Mouse (Mus musculus): Measurements from ENCODE around the gene Fam189b.
"Not testable (repeated sequence)": the region's sequence is repeated elsewhere in the genome, so short reads cannot be mapped to it uniquely, and the experiment has no call there.

The Fam189b gene

DNA sequence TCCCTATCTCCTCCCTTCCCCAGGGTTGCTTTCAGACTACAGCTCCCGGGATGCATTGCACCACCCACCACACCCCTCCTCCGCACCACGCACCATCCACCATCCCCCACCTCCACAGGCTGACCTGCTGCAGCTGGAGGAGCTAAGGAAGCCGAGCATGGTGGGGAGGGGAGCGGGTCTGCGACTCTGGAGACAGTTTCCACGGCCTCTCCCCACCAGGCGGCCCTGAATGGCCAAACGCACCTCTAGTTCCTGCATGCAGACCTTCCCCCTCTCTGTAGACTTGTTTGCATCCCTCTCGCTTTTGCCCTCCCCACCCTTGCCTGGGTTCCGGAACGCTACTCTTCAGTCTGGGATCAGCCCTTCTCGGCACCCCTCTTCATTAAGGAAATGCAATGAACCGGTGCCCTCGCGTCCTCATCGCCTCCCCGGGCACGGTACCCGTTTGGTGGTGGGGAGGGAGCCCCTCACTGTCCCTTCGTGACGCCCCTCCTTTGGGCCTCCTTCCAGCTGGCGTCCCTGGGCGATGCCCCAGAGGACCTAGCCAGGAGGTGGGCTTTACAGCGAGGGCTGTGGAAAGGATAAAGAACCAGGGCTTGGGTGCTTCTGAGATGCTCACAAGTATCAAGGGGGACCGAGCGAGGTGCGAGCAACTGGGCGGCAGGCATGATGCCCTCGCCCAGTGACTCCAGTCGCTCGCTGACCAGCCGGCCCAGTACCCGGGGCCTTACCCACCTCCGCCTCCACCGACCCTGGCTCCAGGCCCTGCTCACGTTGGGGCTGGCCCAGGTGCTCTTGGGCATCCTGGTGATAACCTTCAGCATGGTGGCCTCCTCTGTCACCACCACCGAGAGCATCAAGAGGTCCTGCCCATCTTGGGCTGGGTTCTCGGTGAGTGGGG is at the start of gene Fam189b:
Gene Fam189b, plus strand, starts transcription at position 86 of the 901 bp plus-strand sequence.
- DNase-seq (ENCODE audit: low spot score), result peak; percentile 67

DNA sequence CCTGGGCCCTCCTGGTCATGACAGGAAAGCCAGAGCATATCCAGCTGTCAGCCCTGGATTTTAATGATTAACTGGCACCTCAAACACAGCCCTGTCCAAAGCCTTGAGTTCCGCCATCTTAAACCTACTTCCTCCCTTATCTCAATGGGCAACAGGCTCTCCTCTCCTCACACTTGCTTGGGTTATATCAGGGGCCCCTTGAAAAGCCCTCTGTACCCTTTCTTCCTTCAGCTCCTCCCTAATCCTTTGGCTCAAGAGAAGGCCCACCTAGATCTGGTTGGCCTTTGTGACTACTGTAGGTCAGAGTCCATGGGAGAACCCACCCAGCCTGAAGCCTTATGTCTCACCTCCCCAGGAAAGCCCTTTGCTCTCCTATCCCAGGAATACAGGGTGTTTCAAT is 49.2 kb upstream of the Fam189b start:
- DNase-seq (ENCODE audit: low spot score), result peak; percentile 59

DNA sequence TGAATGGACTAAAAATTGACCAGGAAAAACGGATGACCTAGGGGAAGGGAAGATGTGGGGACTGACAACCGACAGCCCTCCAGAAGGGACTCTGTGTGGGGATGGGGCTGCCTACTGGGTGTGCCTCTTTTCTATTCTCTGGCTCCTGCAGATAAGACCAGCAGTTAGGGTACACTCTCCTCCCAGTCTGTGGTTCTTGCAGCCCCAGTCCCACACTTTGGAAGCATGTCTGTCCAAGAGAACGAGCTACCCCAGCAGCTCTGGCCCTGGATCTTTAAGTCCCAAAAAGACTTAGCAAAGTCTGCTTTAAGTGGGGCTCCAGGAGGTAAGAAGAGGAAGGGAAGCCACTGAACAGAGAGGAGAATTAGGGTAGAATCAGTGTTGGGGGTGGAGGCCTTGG is 47.0 kb upstream of the Fam189b start, which contains the start of gene Pklr:
Gene Pklr, plus strand, starts transcription at position 185 of the 400 bp plus-strand sequence.
- DNase-seq (ENCODE audit: low spot score), result peak; percentile 74

DNA sequence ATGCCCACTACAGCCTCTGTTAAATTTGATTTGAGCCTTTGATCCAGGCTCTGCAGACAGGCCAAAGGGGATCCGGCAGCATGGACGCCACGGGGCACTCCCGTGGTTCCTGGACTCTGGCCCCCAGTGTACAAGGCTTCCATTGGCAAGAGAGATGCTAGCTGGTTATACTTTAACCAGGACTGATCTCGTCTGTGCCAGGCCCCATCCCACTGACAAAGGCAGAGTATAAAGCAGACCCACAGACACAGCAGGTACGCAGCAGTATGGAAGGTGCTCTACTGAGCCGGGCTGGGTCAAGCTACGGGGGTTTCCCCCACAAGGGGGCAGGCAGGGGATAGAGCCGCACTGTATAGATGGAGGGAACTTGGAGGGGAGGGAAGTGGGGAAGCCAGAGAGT is 46.6 kb upstream of the Fam189b start:
- DNase-seq (ENCODE audit: low spot score), result peak; percentile 57

DNA sequence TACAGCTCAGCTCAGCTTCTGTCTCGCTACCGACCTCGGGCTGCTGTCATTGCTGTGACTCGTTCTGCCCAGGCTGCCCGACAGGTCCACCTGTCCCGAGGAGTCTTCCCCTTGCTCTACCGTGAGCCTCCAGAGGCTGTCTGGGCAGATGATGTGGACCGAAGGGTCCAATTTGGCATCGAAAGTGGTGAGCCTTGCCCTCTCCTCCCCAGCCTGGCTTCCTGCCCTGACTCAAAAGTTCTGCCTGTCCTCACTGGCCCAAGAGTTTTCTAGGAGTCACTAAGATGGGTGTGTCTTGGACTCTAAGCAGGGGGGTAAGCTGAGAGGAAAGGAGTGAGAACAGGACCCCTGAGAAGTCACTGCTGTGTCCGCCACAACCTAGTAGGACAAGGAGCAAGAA is 38.1 kb upstream of the Fam189b start:
- no peak for DNase-seq (ENCODE audit: low spot score)

DNA sequence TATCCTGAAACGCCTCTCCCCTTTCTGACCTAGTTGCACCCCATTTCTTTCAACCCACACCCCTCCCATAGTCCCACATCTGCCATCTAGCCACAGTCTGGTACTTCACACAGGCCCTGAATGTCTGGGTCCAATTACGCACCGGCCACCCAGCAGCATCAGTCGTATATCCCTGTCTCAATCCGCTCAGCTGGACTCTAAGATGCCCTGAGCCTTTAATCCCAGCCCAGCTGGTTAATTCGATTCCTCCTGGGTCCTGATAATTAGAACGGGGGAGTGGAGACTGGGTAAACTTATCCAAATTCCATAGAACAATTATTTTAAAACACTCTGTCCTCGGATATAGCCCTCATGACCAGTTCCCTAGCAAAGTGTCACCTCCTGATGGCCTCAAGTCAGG is 37.4 kb upstream of the Fam189b start:
- DNase-seq (ENCODE audit: low spot score), result no peak

DNA sequence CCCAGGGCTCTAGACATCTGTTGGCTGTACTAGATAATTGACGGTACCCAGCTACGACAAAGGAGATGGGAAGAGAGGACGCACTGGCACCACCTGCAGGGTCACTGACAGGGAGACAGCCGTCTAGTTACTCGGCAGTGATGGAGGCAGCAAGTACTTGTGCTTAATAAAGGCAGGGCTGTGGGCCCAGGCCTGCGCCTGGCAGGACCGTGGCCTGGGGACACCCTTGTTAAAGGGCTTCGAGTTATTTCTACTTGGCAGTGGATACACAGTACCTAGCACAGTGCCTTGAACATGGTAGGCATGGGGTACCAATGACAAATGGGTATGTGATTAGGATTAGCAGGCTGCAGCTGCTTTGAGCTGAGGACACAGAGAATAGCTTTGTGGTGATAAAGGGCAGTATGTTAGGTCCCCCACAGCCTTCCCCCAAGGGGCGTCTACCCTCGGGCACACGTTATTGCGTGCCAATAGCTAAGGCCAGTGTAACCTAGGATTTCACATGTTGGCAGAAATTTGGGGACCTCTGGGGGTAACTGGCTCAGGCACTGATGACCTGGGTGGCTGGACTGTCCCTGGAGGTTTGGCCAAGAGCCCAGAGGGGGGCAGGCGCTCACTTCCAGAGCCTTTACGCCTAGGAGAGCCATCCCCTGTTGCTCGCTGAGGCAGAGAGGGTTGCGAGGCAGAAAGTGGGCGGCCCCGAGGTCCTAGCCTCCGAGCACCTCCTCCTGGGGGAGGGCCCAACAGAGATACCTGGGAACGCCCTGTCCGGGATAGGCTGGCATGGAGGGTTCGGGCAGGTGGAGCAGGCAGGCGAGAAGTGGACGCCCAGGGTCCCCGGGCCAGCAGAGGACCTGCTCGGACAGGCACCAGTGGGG is 35.6 kb upstream of the Fam189b start:
- DNase-seq (ENCODE audit: low spot score), result peak; percentile 73

DNA sequence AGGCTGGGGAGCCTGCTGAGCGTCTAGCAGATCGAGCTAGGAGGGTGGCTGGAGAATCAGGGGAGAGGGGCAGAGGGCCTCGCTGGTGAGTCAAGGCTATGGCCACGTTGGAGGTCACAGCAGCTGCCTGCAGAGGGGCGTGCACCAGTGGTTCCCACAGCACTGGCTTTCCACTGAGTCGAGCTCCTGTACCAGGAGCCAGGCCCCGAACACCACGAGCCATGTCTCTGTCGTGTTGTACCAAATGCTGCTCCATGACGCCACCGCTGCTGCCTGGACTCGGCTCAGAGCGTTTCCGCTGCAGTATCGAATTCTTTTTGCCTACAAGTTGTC is 35.0 kb upstream of the Fam189b start:
- DNase-seq (ENCODE audit: low spot score), result no peak

DNA sequence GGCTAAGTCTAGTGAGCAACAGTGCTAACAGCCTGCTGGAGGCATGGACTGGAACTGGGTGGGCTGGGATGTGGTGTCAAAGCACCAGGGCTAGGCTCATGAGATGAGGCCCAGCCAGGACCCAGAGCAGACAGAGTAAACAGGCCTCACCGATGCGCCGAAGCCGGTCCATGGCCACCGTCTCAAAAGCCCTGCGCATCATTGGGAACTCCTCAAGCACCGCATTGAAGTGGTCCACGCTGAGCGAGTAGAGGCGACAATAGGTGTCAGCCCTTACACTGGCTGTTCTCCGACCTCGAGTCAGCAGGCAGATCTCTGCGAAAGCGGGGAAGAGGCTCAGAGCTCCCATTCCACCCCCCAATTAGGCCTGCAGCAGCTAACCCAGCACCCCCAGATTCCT is 34.4 kb upstream of the Fam189b start:
- no peak for DNase-seq (ENCODE audit: low spot score)

DNA sequence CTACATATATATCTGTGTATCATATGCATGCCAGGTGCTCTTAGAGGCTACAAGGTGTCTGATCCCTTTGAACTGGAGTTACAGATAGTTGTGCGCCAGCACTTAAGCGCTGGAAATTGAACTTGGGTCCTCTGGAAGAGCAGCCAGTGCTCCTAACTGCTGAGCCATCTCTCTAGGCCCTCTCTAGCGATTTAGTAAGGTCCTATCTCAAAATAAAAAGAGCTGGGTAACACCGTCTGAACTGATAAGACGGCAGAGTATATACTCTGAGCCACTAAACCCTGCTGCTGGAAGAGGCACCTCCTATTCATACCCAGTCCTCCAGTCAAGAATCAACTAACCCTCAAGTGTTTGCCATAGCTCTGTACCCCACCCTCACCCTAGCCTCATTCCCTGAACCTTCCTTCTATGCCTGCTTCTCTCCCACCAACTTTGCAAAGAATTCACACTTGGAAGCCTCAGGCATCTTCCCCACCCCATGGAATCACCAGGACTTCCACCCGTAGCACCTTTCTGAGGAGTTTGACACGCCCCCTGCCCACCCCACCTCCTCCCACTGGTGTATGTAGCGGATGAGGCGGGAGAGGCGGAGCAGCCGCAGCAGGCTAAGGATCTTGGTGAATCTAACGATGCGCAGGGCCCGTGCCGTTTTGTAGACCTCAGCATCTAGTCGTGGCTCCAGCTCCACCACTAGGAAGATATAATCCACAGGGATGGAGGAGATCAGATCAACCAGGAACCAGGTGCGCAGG is 30.7 kb upstream of the Fam189b start:
- no peak for DNase-seq (ENCODE audit: low spot score)

DNA sequence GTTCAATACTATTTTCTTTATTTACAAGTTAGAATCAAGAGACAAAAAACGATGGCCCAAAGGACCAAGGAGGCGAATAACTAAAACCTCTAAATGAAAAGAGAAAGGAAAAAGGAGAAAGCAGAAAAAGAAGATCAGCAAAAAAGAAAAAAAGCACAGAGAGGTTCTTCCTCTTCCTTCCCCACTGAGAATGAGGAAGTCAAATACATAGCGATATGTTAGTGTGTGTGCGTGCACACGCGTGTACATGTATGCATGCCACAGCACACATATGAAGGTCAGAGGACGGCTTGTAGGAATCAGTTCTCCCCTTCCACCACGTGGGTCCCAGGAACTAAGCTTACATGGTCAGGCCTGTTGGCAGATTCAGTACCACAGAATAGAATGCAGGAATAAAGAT is 26.0 kb upstream of the Fam189b start:
- DNase-seq (ENCODE audit: low spot score), result no peak

DNA sequence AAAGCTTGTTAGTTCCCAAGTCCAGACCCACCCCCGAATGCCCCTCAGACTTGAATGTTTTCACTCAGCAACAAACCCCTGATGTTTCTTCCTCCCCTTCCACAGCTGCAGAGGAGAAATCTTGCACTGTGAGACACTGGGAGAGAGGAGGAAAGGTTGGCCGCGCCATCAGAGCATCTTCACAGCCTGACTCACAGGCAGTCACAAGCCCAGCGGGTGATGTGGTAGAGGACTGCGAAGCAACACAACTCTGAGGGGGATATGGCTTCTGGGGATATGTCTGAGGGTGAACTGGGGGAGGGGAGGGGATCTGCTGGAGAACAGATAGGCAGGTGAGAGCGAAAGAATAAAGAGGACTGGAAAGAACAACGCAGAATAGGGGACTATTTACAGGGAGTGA is 24.3 kb upstream of the Fam189b start:
- DNase-seq (ENCODE audit: low spot score), result no peak

DNA sequence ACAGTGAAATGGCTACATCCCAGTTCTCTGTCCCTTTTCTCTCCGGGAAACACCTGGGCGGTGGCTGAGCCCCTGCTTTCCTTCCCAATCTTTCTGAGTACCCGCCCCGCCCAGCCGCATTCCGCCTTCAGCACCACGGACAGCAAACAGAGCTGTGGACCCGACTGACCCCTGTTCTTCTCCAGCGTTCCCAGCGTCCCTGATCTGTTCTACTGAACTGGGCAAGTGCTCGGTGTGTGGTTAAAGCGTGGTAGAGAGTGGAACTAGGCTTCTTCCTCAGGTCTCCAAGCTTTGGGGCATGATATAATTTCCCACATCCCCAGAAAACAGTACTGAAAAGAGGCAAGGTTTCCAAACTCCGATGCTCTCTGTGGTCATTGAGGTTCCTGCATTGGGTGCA is 23.7 kb upstream of the Fam189b start:
- DNase-seq (ENCODE audit: low spot score), result no peak

DNA sequence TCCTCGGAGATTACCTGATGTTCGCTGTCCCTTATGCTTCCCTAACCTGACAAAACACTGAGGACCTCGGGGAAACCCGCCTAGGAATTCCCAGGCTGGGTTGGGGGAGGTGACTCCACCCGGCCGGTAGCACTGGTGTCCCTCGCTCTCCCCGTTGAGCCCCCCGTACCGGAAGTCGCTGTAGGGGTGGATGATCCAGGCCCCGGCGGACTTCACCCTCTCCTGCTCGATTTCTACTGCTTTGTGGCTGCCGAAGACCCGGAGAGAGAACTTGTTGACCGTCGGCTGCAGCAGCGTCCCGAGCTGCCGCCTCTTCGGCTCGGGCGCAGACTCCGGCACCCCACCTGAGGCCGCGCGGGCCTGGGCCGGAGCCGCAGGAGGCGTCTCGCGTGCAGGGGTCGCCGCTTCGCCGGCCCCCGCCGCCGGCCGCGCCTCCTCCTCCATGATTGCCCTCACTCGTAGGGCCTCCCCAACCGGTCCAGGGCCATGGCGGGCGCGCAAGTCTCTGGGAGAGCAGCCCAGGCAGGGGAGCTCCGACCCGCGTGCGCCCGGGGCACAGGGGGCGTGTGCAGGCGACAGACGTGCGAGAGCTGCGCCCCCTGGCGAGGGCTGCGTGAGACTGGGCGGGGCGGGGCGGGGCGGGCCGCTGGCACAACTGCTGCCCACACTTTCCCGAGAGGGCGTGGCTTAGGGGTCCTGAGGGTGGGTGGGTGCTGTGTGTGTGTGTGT is 23.2 kb upstream of the Fam189b start, which contains the start of gene Hcn3:
Gene Hcn3, minus strand, starts transcription at position 581 of the 729 bp plus-strand sequence.
- DNase-seq (ENCODE audit: low spot score), result peak; percentile 70

DNA sequence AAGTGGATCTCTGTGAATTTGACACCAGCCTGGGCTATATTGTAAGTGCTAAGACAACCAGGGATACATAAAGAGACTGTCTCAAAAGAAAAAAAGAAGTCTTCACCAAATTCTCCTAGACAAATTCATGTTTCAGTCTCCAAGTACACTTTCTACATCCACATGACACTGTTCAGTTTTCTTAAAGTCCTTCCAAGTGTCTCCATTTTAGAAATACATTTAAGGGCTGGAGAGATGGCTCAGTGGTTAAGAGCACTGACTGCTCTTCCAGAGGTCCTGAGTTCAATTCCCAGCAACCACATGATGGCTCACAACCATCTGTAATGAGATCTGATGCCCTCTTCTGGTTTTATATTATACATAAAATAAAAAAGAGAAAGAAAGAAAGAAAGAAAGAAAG is 21.7 kb upstream of the Fam189b start:
- not testable (repeated sequence) for DNase-seq (ENCODE audit: low spot score)

DNA sequence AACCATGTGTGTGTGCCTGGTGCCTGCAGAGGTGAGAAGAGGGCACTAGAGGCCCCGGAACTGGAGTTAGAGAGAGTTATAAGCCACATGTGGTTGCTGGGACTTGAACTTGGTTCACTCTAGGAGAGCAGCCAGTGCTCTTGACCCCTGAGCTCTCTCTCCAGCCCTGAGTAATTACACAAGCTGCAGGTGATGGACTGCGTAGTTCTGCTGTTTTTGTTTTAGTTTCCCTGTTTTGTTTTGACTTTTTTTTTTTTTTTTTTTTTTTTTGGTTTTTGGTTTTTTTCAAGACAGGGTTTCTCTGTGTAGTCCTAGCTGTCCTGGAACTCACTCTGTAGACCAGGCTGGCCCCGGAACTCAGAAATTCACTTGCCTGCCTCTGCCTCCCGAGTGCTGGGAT is 21.2 kb upstream of the Fam189b start:
- DNase-seq (ENCODE audit: low spot score), result no peak

DNA sequence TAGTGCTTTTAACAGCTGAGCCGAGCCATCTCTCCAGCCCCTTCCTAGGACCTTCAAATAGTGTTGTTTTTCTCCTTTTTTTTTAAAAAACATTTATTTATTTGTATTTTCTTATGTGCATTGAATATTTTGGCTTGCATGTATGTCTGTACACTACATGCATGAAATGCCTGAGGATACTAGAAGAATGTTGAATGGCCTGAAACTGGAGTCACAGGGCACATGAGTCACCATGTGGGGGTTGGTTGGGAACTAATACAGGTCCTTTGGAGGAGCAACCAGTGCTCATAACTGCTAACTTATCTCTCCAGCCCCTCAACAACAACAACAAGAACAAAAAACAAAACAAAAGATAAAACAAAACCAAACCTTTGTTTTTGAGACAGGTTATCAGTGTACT is 19.8 kb upstream of the Fam189b start:
- DNase-seq (ENCODE audit: low spot score), result no peak

DNA sequence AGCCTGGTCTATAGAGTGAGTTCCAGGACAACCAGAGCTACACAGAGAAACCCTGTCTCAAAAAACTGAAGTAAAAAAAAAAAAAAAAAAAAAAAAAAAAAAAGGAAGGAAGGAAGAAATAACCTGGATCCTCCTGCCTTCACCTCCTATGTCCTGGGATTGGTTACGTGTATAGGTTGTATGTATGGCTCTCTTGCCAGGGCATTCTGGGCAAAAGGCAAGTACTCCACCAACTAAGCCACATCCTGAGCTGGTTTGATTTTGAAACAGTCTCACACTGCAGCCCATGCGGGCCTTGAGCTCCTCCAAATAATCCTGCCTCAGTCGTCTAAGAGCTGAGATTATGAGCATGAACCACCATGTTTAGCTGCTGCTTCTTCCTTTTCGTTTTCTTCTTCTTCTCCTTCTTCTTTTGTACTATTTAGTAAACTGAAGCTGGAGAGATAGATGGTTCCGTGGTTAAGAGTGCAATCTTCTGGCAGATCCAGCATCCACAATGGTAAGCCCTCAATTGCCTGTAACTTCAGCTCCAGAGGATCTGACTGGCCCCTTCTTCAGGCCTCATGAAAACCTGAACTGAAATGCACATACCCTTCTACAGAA is 19.2 kb upstream of the Fam189b start:
- no peak for DNase-seq (ENCODE audit: low spot score)

DNA sequence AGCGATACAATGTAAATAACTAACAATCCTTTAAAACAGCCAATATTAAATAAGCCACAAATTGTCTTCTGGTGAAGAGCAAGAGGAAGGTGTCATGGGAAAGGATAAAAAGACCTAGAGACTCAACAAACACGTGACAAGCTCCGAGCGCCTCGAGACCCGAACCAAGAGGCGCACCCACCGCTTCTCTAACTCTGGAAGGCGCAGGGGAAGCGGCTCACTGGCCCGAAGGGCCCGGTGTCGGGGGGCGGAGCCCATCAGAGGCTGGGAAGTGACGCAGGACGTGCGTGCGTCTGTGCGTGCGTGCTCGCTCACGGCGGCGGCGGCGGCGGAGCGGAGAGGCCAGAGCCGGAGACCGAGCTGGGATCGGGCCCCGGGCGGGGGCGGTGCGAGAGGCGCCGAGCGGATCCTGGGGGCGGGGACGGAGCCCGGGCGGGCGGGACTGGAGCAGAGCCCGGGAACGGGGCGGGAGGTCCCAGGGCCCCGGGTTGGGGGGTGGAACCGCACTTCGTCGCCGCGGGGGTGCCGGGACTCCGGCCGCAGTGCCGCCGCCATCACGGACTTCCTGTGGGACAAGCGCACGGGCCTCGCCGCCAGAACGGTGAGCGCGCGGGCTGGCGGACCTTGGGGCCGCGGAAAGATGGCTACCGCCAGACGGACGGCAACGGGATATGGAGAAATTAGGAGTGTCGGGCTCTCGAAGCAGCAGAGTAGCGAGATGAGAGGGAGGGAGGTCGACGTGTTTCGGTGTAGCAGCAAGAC is 18.3 kb upstream of the Fam189b start, which contains the start of gene Clk2:
Gene Clk2, plus strand, starts transcription at position 290 of the 762 bp plus-strand sequence.
- DNase-seq (ENCODE audit: low spot score), result peak; percentile 92

DNA sequence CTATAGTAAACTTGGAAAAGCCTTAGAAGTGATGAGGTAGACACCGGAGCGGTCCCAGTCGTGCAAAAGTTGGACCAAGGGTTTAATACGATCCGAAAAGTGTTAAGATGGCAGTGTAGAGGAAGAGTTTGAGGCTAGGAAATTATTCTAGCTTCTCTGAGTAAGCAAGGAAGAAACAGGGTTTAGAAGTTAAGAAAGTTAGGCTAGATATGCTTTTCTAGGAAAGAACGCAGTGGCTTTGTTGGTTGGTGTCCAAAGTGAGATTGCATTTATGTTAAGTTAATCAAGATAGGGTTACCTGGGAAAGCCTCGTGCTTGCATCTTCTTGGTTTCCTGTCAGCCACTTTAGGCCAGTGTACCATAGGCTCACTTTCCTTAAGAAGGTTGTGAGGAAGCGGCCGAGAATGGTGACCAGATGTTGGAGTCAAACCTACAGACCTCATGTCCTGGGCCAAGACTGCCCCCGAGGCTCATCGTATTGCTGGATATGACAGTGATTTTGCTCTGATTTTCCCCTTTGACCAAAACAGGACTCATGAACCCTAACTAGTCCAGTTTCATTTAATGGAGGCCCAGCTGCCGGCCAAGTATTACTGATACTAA is 17.6 kb upstream of the Fam189b start:
- no peak for DNase-seq (ENCODE audit: low spot score)

Data from c-Kit-positive CD71-positive TER-119-positive erythroid progenitor cells, embryonic 14.5 days (primary cell).